ENCODE assay signal across 27 mouse cellular contexts in the genomic region with DNA sequence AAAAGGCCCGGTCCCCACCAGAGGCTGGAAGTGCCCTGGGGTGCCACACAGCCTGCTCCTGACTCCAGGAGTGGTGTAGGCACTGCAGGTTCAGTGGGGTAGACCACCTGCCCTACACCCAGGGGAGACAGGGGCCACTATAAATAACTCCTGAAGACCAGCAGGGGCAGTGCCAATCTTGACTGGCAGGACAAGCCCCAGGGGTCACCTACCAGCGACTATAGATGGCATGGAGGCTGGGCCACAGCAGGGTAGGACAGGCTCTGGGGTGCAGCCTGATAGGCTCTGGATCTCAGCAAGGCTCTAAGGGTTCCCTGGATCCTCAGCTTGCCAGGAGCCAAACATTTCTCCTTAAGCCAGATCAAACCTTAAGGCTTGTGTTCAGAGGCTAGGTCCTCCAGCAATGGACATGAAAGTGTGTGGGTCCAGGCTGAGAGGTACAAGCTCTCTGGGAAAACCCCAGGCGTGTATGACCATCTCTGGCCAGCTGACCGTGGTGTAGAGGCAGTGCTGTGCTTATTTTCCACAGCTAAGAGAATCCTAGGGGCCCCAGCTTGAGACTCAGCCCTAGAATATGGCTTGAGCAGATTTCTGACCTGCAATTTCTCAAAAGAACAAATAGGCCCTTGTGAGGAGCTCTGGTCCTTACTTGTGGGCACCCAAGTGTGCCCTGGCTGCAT. TPM values are rescaled to one million over a fixed set of nuclear protein-coding genes. Genes with fewer than 3 reads are reported as not detected.
A peak's percentile ranks its signal among the peaks of the same experiment; 100 is the strongest.
DNase-seq lines count a peak whose midpoint lies in the region; ATAC-seq and TF ChIP-seq lines count a peak whose summit lies in the region.
"Had no signal": no experiment of that assay in that cellular context is flagged by ENCODE, and none has a peak within 500 bp of the region (broad histone marks: within the 10 kb centered on the region; RNA-seq: fewer than 3 reads in every experiment).

No protein-coding gene starts in this region.

- peaks cover 66% of the 10 kb centered on the region for H3K4me1 ChIP-seq in heart, embryonic 15.5 days (replicated peaks)
- peaks cover 26% of the 10 kb centered on the region for H3K4me1 ChIP-seq in liver, postnatal 0 days (ENCODE audit: insufficient read depth)
- H3K4me1 ChIP-seq in CH12.LX (ENCODE audit: control insufficient read depth in 1 of 2, insufficient read depth in 2 of 2), result peaks cover 18 to 52% of the 10 kb centered on the region in 2 experiments

- no peak overlapping the region for H3K4me3 ChIP-seq in heart, embryonic 15.5 days
- H3K4me3 ChIP-seq in liver, postnatal 0 days (ENCODE audit: low read depth, low read length), result no peak overlapping the region
- H3K4me3 ChIP-seq in CH12.LX (replicated peaks in 1 of 3; ENCODE audit: low read depth in 2 of 3, low read length in 2 of 3, poor library complexity in 1 of 3), result no peak overlapping the region
- H3K4me3 ChIP-seq: erythroblast, embryonic 14.5 days; forebrain, embryonic 12.5 days; kidney, embryonic 15.5 days; left cerebral cortex, adult 2 months; liver, embryonic 13.5 days; myocyte had no signal

- in situ Hi-C loops in CH12.LX (cut with MboI; ENCODE audit: low pct_ligation_motif_present, low pct_unique_long_range_greater_than_20kb, low sequenced_read_pairs), result no loop called here

- H3K4me2 ChIP-seq in heart, embryonic 15.5 days, result no peak overlapping the region
- no peak overlapping the region for H3K4me2 ChIP-seq in liver, postnatal 0 days (ENCODE audit: low read depth, low read length)
- H3K4me2 ChIP-seq in CH12.LX (ENCODE audit: insufficient read depth, low read depth, poor library complexity, severe bottlenecking), result no peak overlapping the region; the same call in 1 of the 2 replicates
- H3K4me2 ChIP-seq: forebrain, embryonic 12.5 days; kidney, embryonic 15.5 days; liver, embryonic 13.5 days had no signal

- TF ChIP-seq POLR2A in CH12.LX (IDR thresholded peaks at IDR 0.05; ENCODE audit: low read depth, low read length), result 0 out of 2 replicates have a peak, but pooled peaks have one; percentile 25

- dilution Hi-C loops in CH12.LX (cut with MboI; ENCODE audit: extremely low pct_ligation_motif_present, extremely low pct_unique_long_range_greater_than_20kb, low sequenced_read_pairs), result no loop called here

- H3K36me3 ChIP-seq in heart, embryonic 15.5 days, result peaks cover 20% of the 10 kb centered on the region
- H3K36me3 ChIP-seq in liver, postnatal 0 days (replicated peaks; ENCODE audit: insufficient read depth, low read length), result peaks cover 16% of the 10 kb centered on the region
- peaks cover 43 to 89% of the 10 kb centered on the region in 2 experiments for H3K36me3 ChIP-seq in CH12.LX (replicated peaks in 1 of 2; ENCODE audit: control insufficient read depth in 1 of 2, insufficient read depth in 1 of 2, low read length in 1 of 2)

- H3K9me3 ChIP-seq in heart, embryonic 15.5 days (replicated peaks), result no peaks in the 10 kb centered on the region
- no peaks in the 10 kb centered on the region for H3K9me3 ChIP-seq in liver, postnatal 0 days (ENCODE audit: low read length)
- H3K9me3 ChIP-seq in CH12.LX (replicated peaks; ENCODE audit: low read length), result no peaks in the 10 kb centered on the region
- H3K9me3 ChIP-seq: forebrain, embryonic 12.5 days; kidney, embryonic 15.5 days; liver, embryonic 13.5 days had no signal

- H3K79me2 ChIP-seq in CH12.LX (replicated peaks; ENCODE audit: control insufficient read depth, extremely low read depth, insufficient read depth, poor library complexity, severe bottlenecking), result peaks cover 47% of the 10 kb centered on the region

- 0 out of 2 replicates have a peak overlapping the region, but pooled peaks have one; percentile 32 for H3K9ac ChIP-seq in heart, embryonic 15.5 days
- H3K9ac ChIP-seq in liver, postnatal 0 days (replicated peaks), result 0 out of 2 replicates have a peak overlapping the region, but pooled peaks have one; percentile 21
- H3K9ac ChIP-seq in CH12.LX (ENCODE audit: insufficient read depth, low read depth), result no peak overlapping the region
- H3K9ac ChIP-seq: forebrain, embryonic 12.5 days; kidney, embryonic 15.5 days; liver, embryonic 13.5 days had no signal

- TF ChIP-seq CTCF in liver, postnatal 0 days (IDR thresholded peaks at IDR 0.05; ENCODE audit: low read depth), result no peak
- TF ChIP-seq CTCF in CH12.LX (conservative IDR thresholded peaks at IDR 0.05 in 1 of 2, IDR thresholded peaks at IDR 0.05 in 1 of 2; ENCODE audit: low read depth in 2 of 2, low read length in 2 of 2), result no peak

- peak; percentile 94 for DNase-seq in heart, adult 11 months
- no peak for DNase-seq in heart, postnatal 25 days (ENCODE audit: low spot score)
- no peak for DNase-seq in heart, adult 18-20 months
- no peak for DNase-seq in liver, postnatal 0 days
- DNase-seq in liver, result no peak
- DNase-seq in CH12.LX (ENCODE audit: extremely low read depth), result no peak
- DNase-seq in frontal cortex, adult 2 months (ENCODE audit: extremely low spot score in 1 of 2, low spot score in 1 of 2), result no peak
- DNase-seq: adrenal gland, postnatal 25 days; cerebellum, adult 11-12 months; cerebellum, adult 9-11 months; embryo, embryonic 11 days; gastrocnemius, postnatal 36 days; kidney, adult 18-20 months; kidney, postnatal 25 days; liver, embryonic 13.5 days; lung, adult 2 months; lung, postnatal 10 days had no signal

- no peak for TF ChIP-seq EP300 in liver, postnatal 0 days (IDR thresholded peaks at IDR 0.05; ENCODE audit: low read depth)
- no peak for TF ChIP-seq EP300 in CH12.LX (IDR thresholded peaks at IDR 0.05; ENCODE audit: low read length)

- WGBS in heart, embryonic 15.5 days, result 59% methylated on average over 4 of the region's 4 CpGs
- WGBS in liver, postnatal 0 days (ENCODE audit: insufficient replicate concordance), result 79% methylated on average over 4 of the region's 4 CpGs

- intact Hi-C loops in heart, postnatal 25 days (cut with DNase I), result no loop called here

- no peak overlapping the region for H3K27ac ChIP-seq in heart, embryonic 15.5 days
- no peak overlapping the region for H3K27ac ChIP-seq in liver, postnatal 0 days (ENCODE audit: low read depth)
- H3K27ac ChIP-seq in CH12.LX (ENCODE audit: insufficient read depth, low read depth), result no peak overlapping the region
- H3K27ac ChIP-seq: forebrain, embryonic 12.5 days; kidney, embryonic 15.5 days; left cerebral cortex, adult 2 months; liver, embryonic 13.5 days; macrophage had no signal

- no peak for TF ChIP-seq RAD21 in CH12.LX (IDR thresholded peaks at IDR 0.05; ENCODE audit: low read depth, low read length)

- ATAC-seq in heart, embryonic 15.5 days (replicated peaks; ENCODE audit: insufficient number of reproducible peaks, insufficient read depth, low FRiP score, low read depth), result 0 out of 2 replicates have a peak, but pooled peaks have one; percentile 20
- ATAC-seq in liver, postnatal 0 days, result no peak
- ATAC-seq: CD4-positive, CD25-positive, alpha-beta regulatory T cell, adult 4 months had no signal

- H3K27me3 ChIP-seq in heart, embryonic 15.5 days, result no peaks in the 10 kb centered on the region
- 0 out of 2 replicates have a peak, but pooled peaks cover under 1% of the 10 kb centered on the region for H3K27me3 ChIP-seq in liver, postnatal 0 days (ENCODE audit: insufficient read depth, low read length)
- no peaks in the 10 kb centered on the region for H3K27me3 ChIP-seq in CH12.LX (replicated peaks)

TF ChIP-seq in CH12.LX, 34 proteins besides CTCF, POLR2A, EP300 and RAD21 (continues in another document):
- TF ChIP-seq UBTF (IDR thresholded peaks at IDR 0.05; ENCODE audit: low read depth, low read length) (peak; percentile 99), CHD1 (IDR thresholded peaks at IDR 0.05; ENCODE audit: low read depth, low read length) (no peak), MAZ (IDR thresholded peaks at IDR 0.05; ENCODE audit: low read depth, low read length) (no peak), MEF2A (IDR thresholded peaks at IDR 0.05; ENCODE audit: borderline replicate concordance, low read depth, low read length) (no peak), MAFK (IDR thresholded peaks at IDR 0.05; ENCODE audit: insufficient replicate concordance, low read length) (no peak)

RNA-seq across cellular contexts. Expression of gene Tssk6, which starts 6.1 kb away (rescaled TPM):
- under 1 TPM in 1 of 2 experiments, not detected in 1; 0.20 TPM for total RNA-seq in heart, postnatal 25 days (2021)
- 1.5 and 1.8 TPM in 2 replicates for polyA plus RNA-seq in heart, embryonic 15.5 days (2015; fragmentation: Nextera tagmentation; extraction: Ambion mirVana)
- total RNA-seq in heart, adult 18-20 months (2021), result under 1 TPM in 1 of 2 experiments, not detected in 1; 0.25 TPM
- 1.3 and 1.7 TPM in 2 replicates for polyA plus RNA-seq in liver, postnatal 0 days (2015; fragmentation: Nextera tagmentation; extraction: Ambion mirVana)
- total RNA-seq in CH12.LX (2012; rRNA removed) (1.5 and 1.8 TPM in 2 replicates), CH12.LX (2014; rRNA removed) (0.35 and 0.44 TPM in 2 replicates)
- polyA plus RNA-seq in CH12.LX (2012; ENCODE audit: insufficient read length, low read depth), result 1.7 and 2.3 TPM in 2 replicates
- 0.22 and 0.46 TPM in 2 replicates for polyA plus RNA-seq in frontal cortex, adult 2 months (2012; rRNA removed)
- total RNA-seq: gastrocnemius, postnatal 36 days; megakaryocyte-erythroid progenitor cell, adult 5-6 weeks; midbrain, postnatal 0 days had no signal

RNA-seq across cellular contexts. Expression of gene Ndufa13, which starts 6.4 kb away (rescaled TPM):
- total RNA-seq in heart, postnatal 25 days (2021), result 100 to 1,000 TPM; 446 to 456 TPM
- 316 and 390 TPM in 2 replicates for polyA plus RNA-seq in heart, embryonic 15.5 days (2015; fragmentation: Nextera tagmentation; extraction: Ambion mirVana)
- 100 to 1,000 TPM; 455 to 494 TPM for total RNA-seq in heart, adult 18-20 months (2021)
- polyA plus RNA-seq in liver, postnatal 0 days (2015; fragmentation: Nextera tagmentation; extraction: Ambion mirVana), result 152 TPM in 2 replicates
- total RNA-seq in CH12.LX (2012; rRNA removed), result 153 and 177 TPM in 2 replicates
- total RNA-seq in CH12.LX (2014; rRNA removed), result 60.9 and 74.7 TPM in 2 replicates
- polyA plus RNA-seq in CH12.LX (2012; ENCODE audit: insufficient read length, low read depth), result 90.1 and 104 TPM in 2 replicates
- 189 and 193 TPM in 2 replicates for polyA plus RNA-seq in frontal cortex, adult 2 months (2012; rRNA removed)

RNA-seq across cellular contexts. Expression of gene Yjefn3, which starts 6.6 kb away (rescaled TPM):
- 10 to 100 TPM in 1 of 2 experiments, 1 to 10 TPM in 1; 9.6 to 14.8 TPM for total RNA-seq in heart, postnatal 25 days (2021)
- polyA plus RNA-seq in heart, embryonic 15.5 days (2015; fragmentation: Nextera tagmentation; extraction: Ambion mirVana), result 5.9 and 10.1 TPM in 2 replicates
- 10 to 100 TPM; 13.7 to 14.2 TPM for total RNA-seq in heart, adult 18-20 months (2021)
- polyA plus RNA-seq in liver, postnatal 0 days (2015; fragmentation: Nextera tagmentation; extraction: Ambion mirVana), result 0.72 and 0.89 TPM in 2 replicates
- total RNA-seq in CH12.LX (2012; rRNA removed) (8.0 and 9.5 TPM in 2 replicates), CH12.LX (2014; rRNA removed) (3.3 and 3.6 TPM in 2 replicates)
- 8.4 and 10.5 TPM in 2 replicates for polyA plus RNA-seq in CH12.LX (2012; ENCODE audit: insufficient read length, low read depth)
- 41.1 and 45.9 TPM in 2 replicates for polyA plus RNA-seq in frontal cortex, adult 2 months (2012; rRNA removed)
- total RNA-seq: megakaryocyte-erythroid progenitor cell, adult 5-6 weeks had no signal
- polyA plus RNA-seq: macrophage had no signal

RNA-seq across cellular contexts. Expression of gene Cilp2, which starts 8.4 kb away (rescaled TPM):
- 1 to 10 TPM; 2.8 to 2.9 TPM for total RNA-seq in heart, postnatal 25 days (2021)
- polyA plus RNA-seq in heart, embryonic 15.5 days (2015; fragmentation: Nextera tagmentation; extraction: Ambion mirVana), result 0.37 and 0.75 TPM in 2 replicates
- 1 to 10 TPM; 1.2 to 1.4 TPM for total RNA-seq in heart, adult 18-20 months (2021)
- 0.02 TPM in 1 of 2 replicates, not detected in the other for polyA plus RNA-seq in liver, postnatal 0 days (2015; fragmentation: Nextera tagmentation; extraction: Ambion mirVana)
- total RNA-seq in CH12.LX (2012; rRNA removed) (0.08 TPM in 2 replicates), CH12.LX (2014; rRNA removed) (0.04 TPM in 1 of 2 replicates, not detected in the other)
- polyA plus RNA-seq in CH12.LX (2012; ENCODE audit: insufficient read length, low read depth), result 0.07 TPM in 1 of 2 replicates, not detected in the other
- 1.4 and 1.9 TPM in 2 replicates for polyA plus RNA-seq in frontal cortex, adult 2 months (2012; rRNA removed)
- total RNA-seq: adrenal gland, postnatal 25 days; megakaryocyte-erythroid progenitor cell, adult 5-6 weeks had no signal
- polyA plus RNA-seq: CD4-positive, CD25-positive, alpha-beta regulatory T cell, adult 4 months; erythroblast, embryonic 14.5 days; macrophage had no signal
